Mouse (Mus musculus): ENCODE measurements around the gene Orai2. TPM values are rescaled to one million over a fixed set of nuclear protein-coding genes. Genes with fewer than 3 reads are reported as not detected.

The Orai2 gene
- polyA plus RNA-seq, 1 experiment: 0.10 TPM

- TF ChIP-seq TAL1 (IDR thresholded peaks at IDR 0.05; ENCODE audit: low read length) (no peak), GATA1 (IDR thresholded peaks at IDR 0.05; ENCODE audit: low read length) (no peak)
- H3K36me3 ChIP-seq (ENCODE audit: control insufficient read depth): peaks cover 86% of the 10 kb centered on the region
- H3K4me3 ChIP-seq (replicated peaks): no peak overlapping the region
- no peaks in the 10 kb centered on the region for H3K27me3 ChIP-seq (ENCODE audit: control insufficient read depth)
- H3K4me1 ChIP-seq (ENCODE audit: control insufficient read depth): peaks cover 2% of the 10 kb centered on the region; the same call in 1 of the 2 replicates
- no peaks in the 10 kb centered on the region for H3K9me3 ChIP-seq (ENCODE audit: control insufficient read depth, low read length)
Measured at GRCm38 (mm10) chr5:136181197-136181596, 10.7 kb upstream of the Orai2 start.

GRCm38 (mm10) chr5:136179594-136179993 lies 9.1 kb upstream of the Orai2 start:
- Histone ChIP-seq H3K4me3 (replicated peaks) (no peak overlapping the region), H3K9me3 (ENCODE audit: control insufficient read depth, low read length) (no peaks in the 10 kb centered on the region), H3K4me1 (ENCODE audit: control insufficient read depth) (peaks cover 2% of the 10 kb centered on the region; the same call in 1 of the 2 replicates), H3K27me3 (ENCODE audit: control insufficient read depth) (no peaks in the 10 kb centered on the region), H3K36me3 (ENCODE audit: control insufficient read depth) (peaks cover 71% of the 10 kb centered on the region)
- TF ChIP-seq TAL1 (IDR thresholded peaks at IDR 0.05; ENCODE audit: low read length) (no peak), GATA1 (IDR thresholded peaks at IDR 0.05; ENCODE audit: low read length) (no peak)

- no peak for TF ChIP-seq GATA1 (IDR thresholded peaks at IDR 0.05; ENCODE audit: low read length)
- TF ChIP-seq TAL1 (IDR thresholded peaks at IDR 0.05; ENCODE audit: low read length): no peak
- H3K36me3 ChIP-seq (ENCODE audit: control insufficient read depth): peaks cover 17% of the 10 kb centered on the region
- H3K4me3 ChIP-seq (replicated peaks): no peak overlapping the region
- no peaks in the 10 kb centered on the region for H3K27me3 ChIP-seq (ENCODE audit: control insufficient read depth)
- H3K9me3 ChIP-seq (ENCODE audit: control insufficient read depth, low read length): no peaks in the 10 kb centered on the region
- H3K4me1 ChIP-seq (ENCODE audit: control insufficient read depth): peaks cover 22% of the 10 kb centered on the region
Measured at GRCm38 (mm10) chr5:136173606-136174463, 3.3 kb upstream of the Orai2 start.

- no peaks in the 10 kb centered on the region for H3K27me3 ChIP-seq (ENCODE audit: control insufficient read depth)
- no peak overlapping the region for H3K4me3 ChIP-seq (replicated peaks)
- H3K36me3 ChIP-seq (ENCODE audit: control insufficient read depth): peaks cover 9% of the 10 kb centered on the region
- H3K9me3 ChIP-seq (ENCODE audit: control insufficient read depth, low read length): peaks cover 5% of the 10 kb centered on the region
- H3K4me1 ChIP-seq (ENCODE audit: control insufficient read depth): peaks cover 22% of the 10 kb centered on the region
- no peak for TF ChIP-seq TAL1 (IDR thresholded peaks at IDR 0.05; ENCODE audit: low read length)
- no peak for TF ChIP-seq GATA1 (IDR thresholded peaks at IDR 0.05; ENCODE audit: low read length)
Measured at GRCm38 (mm10) chr5:136172939-136173338, 2.4 kb upstream of the Orai2 start.

- peaks cover 6% of the 10 kb centered on the region for H3K9me3 ChIP-seq (ENCODE audit: control insufficient read depth, low read length)
- no peaks in the 10 kb centered on the region for H3K27me3 ChIP-seq (ENCODE audit: control insufficient read depth)
- peaks cover 22% of the 10 kb centered on the region for H3K4me1 ChIP-seq (ENCODE audit: control insufficient read depth)
- TF ChIP-seq TAL1 (IDR thresholded peaks at IDR 0.05; ENCODE audit: low read length) (no peak), GATA1 (IDR thresholded peaks at IDR 0.05; ENCODE audit: low read length) (no peak)
- no peaks in the 10 kb centered on the region for H3K36me3 ChIP-seq (ENCODE audit: control insufficient read depth)
- H3K4me3 ChIP-seq (replicated peaks): peak overlapping the region; percentile 71
Measured at GRCm38 (mm10) chr5:136171363-136172341, 1.1 kb upstream of the Orai2 start.

GRCm38 (mm10) chr5:136169626-136170511 lies 644 bp downstream of the Orai2 start:
- H3K27me3 ChIP-seq (ENCODE audit: control insufficient read depth): no peaks in the 10 kb centered on the region
- peaks cover 22% of the 10 kb centered on the region for H3K4me1 ChIP-seq (ENCODE audit: control insufficient read depth)

GRCm38 (mm10) chr5:136168071-136168470 lies 2.4 kb downstream of the Orai2 start:
- peaks cover 22% of the 10 kb centered on the region for H3K4me1 ChIP-seq (ENCODE audit: control insufficient read depth)
- TF ChIP-seq GATA1 (IDR thresholded peaks at IDR 0.05; ENCODE audit: low read length): no peak
- no peak for TF ChIP-seq TAL1 (IDR thresholded peaks at IDR 0.05; ENCODE audit: low read length)
- no peak overlapping the region for H3K4me3 ChIP-seq (replicated peaks)
- H3K36me3 ChIP-seq (ENCODE audit: control insufficient read depth): no peaks in the 10 kb centered on the region
- H3K9me3 ChIP-seq (ENCODE audit: control insufficient read depth, low read length): peaks cover 6% of the 10 kb centered on the region
- no peaks in the 10 kb centered on the region for H3K27me3 ChIP-seq (ENCODE audit: control insufficient read depth)

More at GRCm38 (mm10) chr5:136169626-136170511, 644 bp downstream of the Orai2 start:
- no peak for TF ChIP-seq TAL1 (IDR thresholded peaks at IDR 0.05; ENCODE audit: low read length)
- TF ChIP-seq GATA1 (IDR thresholded peaks at IDR 0.05; ENCODE audit: low read length): no peak
- Histone ChIP-seq H3K4me3 (replicated peaks) (peak overlapping the region; percentile 71), H3K36me3 (ENCODE audit: control insufficient read depth) (no peaks in the 10 kb centered on the region), H3K9me3 (ENCODE audit: control insufficient read depth, low read length) (peaks cover 6% of the 10 kb centered on the region)

- Histone ChIP-seq H3K4me3 (replicated peaks) (no peak overlapping the region), H3K9me3 (ENCODE audit: control insufficient read depth, low read length) (peaks cover 6% of the 10 kb centered on the region), H3K27me3 (ENCODE audit: control insufficient read depth) (no peaks in the 10 kb centered on the region), H3K36me3 (ENCODE audit: control insufficient read depth) (no peaks in the 10 kb centered on the region), H3K4me1 (ENCODE audit: control insufficient read depth) (peaks cover 21% of the 10 kb centered on the region)
- TF ChIP-seq TAL1 (IDR thresholded peaks at IDR 0.05; ENCODE audit: low read length) (no peak), GATA1 (IDR thresholded peaks at IDR 0.05; ENCODE audit: low read length) (no peak)
Measured at GRCm38 (mm10) chr5:136167296-136167695, 3.2 kb downstream of the Orai2 start.

All from erythroblast, embryonic 14.5 days (primary cell).